Mouse (Mus musculus) stomach, embryonic 15.5 days (tissue): Measurements from ENCODE around the gene Rpl7a. TPM values are rescaled to one million over a fixed set of nuclear protein-coding genes. Genes with fewer than 3 reads are reported as not detected.

Experiments
- ATAC-seq: fragments of 200-750 bp; cut with Nextera tagmentation; 2 replicates; pipeline ENCODE4 v1.8.0; 2017; ENCODE audit warnings: low read depth, moderate number of reproducible peaks, moderate TSS enrichment; ENCODE audit not compliant: insufficient read depth, low FRiP score
- H3K27ac ChIP-seq: fragments of 300-500 bp; sonication (generic); 2 replicates; pipeline ENCODE4 v1.5.1; 2015; ENCODE audit warnings: mild to moderate bottlenecking, inconsistent platforms
- H3K27me3 ChIP-seq: fragments of 300-500 bp; sonication (generic); replicated peaks from 2 replicates; pipeline ENCODE4 v1.6.1; 2015; ENCODE audit warnings: inconsistent platforms
- H3K36me3 ChIP-seq: fragments of 300-500 bp; sonication (generic); 2 replicates; pipeline ENCODE4 v1.6.1; 2015; ENCODE audit warnings: inconsistent platforms
- H3K4me1 ChIP-seq: fragments of 300-500 bp; sonication (generic); 2 replicates; pipeline ENCODE4 v1.6.1; 2015; ENCODE audit warnings: inconsistent platforms
- H3K4me2 ChIP-seq: fragments of 300-500 bp; sonication (generic); 2 replicates; pipeline ENCODE4 v1.6.1; 2015; ENCODE audit warnings: mild to moderate bottlenecking, inconsistent platforms
- H3K4me3 ChIP-seq: fragments of 300-500 bp; sonication (generic); replicated peaks from 2 replicates; pipeline ENCODE4 v1.5.1; 2015; ENCODE audit warnings: inconsistent platforms
- H3K9ac ChIP-seq: fragments of 300-500 bp; sonication (generic); 2 replicates; pipeline ENCODE4 v1.6.1; 2015; ENCODE audit warnings: inconsistent platforms
- H3K9me3 ChIP-seq: fragments of 300-500 bp; sonication (generic); 2 replicates; pipeline ENCODE4 v1.6.1; 2016; ENCODE audit warnings: inconsistent platforms
- WGBS: fragments of 180-500 bp; shearing (Covaris S2); methylation state at CpG from one replicate; pipeline ENCODE4 v1.1.7; 2015; 5-methylcytosine and 5-hydroxymethylcytosine counted together
- polyA plus RNA-seq: library from polyadenylated mRNA; unstranded; fragments of >200 nt; fragmentation: Nextera tagmentation; extraction: Ambion mirVana; gene quantifications from 2 replicates; pipeline ENCODE4 v1.2.1, GENCODE M21; 2015

Rpl7a gene
- polyA plus RNA-seq, 1 experiment from 2014 or later: 494 TPM

GRCm38 (mm10) chr2:26936425-26936824 lies 25.9 kb downstream of the Rpl7a start:
- H3K27ac ChIP-seq: no peak overlapping the region
- H3K4me1 ChIP-seq: peaks cover 12% of the 10 kb centered on the region; the same call in 1 of the 2 replicates
- no peak for ATAC-seq
- no peak overlapping the region for H3K4me2 ChIP-seq
- WGBS: 64% methylated on average over 1 of the region's 1 CpGs
- H3K4me3 ChIP-seq: no peak overlapping the region
- no peaks in the 10 kb centered on the region for H3K36me3 ChIP-seq
- H3K9me3 ChIP-seq: no peaks in the 10 kb centered on the region
- no peaks in the 10 kb centered on the region for H3K27me3 ChIP-seq
- H3K9ac ChIP-seq: no peak overlapping the region

- H3K36me3 ChIP-seq: no peaks in the 10 kb centered on the region
- H3K9ac ChIP-seq: no peak overlapping the region
- H3K4me2 ChIP-seq: no peak overlapping the region
- no peak for ATAC-seq
- H3K9me3 ChIP-seq: no peaks in the 10 kb centered on the region
- no peak overlapping the region for H3K4me3 ChIP-seq
- no peaks in the 10 kb centered on the region for H3K4me1 ChIP-seq
- H3K27me3 ChIP-seq: no peaks in the 10 kb centered on the region
- no peak overlapping the region for H3K27ac ChIP-seq
- 40% methylated on average over 5 of the region's 5 CpGs for WGBS
These were observed 31.0 kb downstream of the Rpl7a start for GRCm38 (mm10) chr2:26941539-26941938.

GRCm38 (mm10) chr2:26943253-26943652 lies 32.7 kb downstream of the Rpl7a start:
- ATAC-seq: no peak
- Histone ChIP-seq H3K4me2 (no peak overlapping the region), H3K4me3 (no peak overlapping the region), H3K27me3 (no peaks in the 10 kb centered on the region), H3K9ac (no peak overlapping the region), H3K9me3 (no peaks in the 10 kb centered on the region), H3K4me1 (no peaks in the 10 kb centered on the region), H3K36me3 (no peaks in the 10 kb centered on the region), H3K27ac (no peak overlapping the region)
- WGBS: 84% methylated on average over 3 of the region's 3 CpGs

- Histone ChIP-seq H3K27me3 (no peaks in the 10 kb centered on the region), H3K4me3 (no peak overlapping the region), H3K27ac (no peak overlapping the region), H3K9ac (no peak overlapping the region), H3K9me3 (no peaks in the 10 kb centered on the region), H3K4me1 (no peaks in the 10 kb centered on the region), H3K36me3 (peaks cover 33% of the 10 kb centered on the region), H3K4me2 (no peak overlapping the region)
- WGBS: 81% methylated on average over 2 of the region's 2 CpGs
- no peak for ATAC-seq
These were observed 39.8 kb downstream of the Rpl7a start for GRCm38 (mm10) chr2:26950411-26950810.

GRCm38 (mm10) chr2:26951346-26951905 lies 40.9 kb downstream of the Rpl7a start:
- Histone ChIP-seq H3K9ac (no peak overlapping the region), H3K36me3 (peaks cover 38% of the 10 kb centered on the region)

GRCm38 (mm10) chr2:26952193-26952592 lies 41.6 kb downstream of the Rpl7a start:
- H3K4me1 ChIP-seq: no peaks in the 10 kb centered on the region
- peaks cover 43% of the 10 kb centered on the region for H3K36me3 ChIP-seq
- ATAC-seq: no peak
- H3K9me3 ChIP-seq: no peaks in the 10 kb centered on the region
- no peak overlapping the region for H3K9ac ChIP-seq
- no peak overlapping the region for H3K4me3 ChIP-seq
- H3K27ac ChIP-seq: no peak overlapping the region
- WGBS: 87% methylated on average over 4 of the region's 4 CpGs
- H3K4me2 ChIP-seq: no peak overlapping the region
- no peaks in the 10 kb centered on the region for H3K27me3 ChIP-seq

More at GRCm38 (mm10) chr2:26951346-26951905, 40.9 kb downstream of the Rpl7a start:
- ATAC-seq: no peak
- Histone ChIP-seq H3K27ac (no peak overlapping the region), H3K4me2 (no peak overlapping the region), H3K4me1 (no peaks in the 10 kb centered on the region), H3K4me3 (no peak overlapping the region), H3K27me3 (no peaks in the 10 kb centered on the region), H3K9me3 (no peaks in the 10 kb centered on the region)
- 89% methylated on average over 8 of the region's 8 CpGs for WGBS

GRCm38 (mm10) chr2:26952866-26953265 lies 42.3 kb downstream of the Rpl7a start:
- H3K36me3 ChIP-seq: peaks cover 48% of the 10 kb centered on the region
- WGBS: 84% methylated on average over 8 of the region's 8 CpGs

GRCm38 (mm10) chr2:26954735-26955395 lies 44.3 kb downstream of the Rpl7a start:
- Histone ChIP-seq H3K4me2 (no peak overlapping the region), H3K27me3 (no peaks in the 10 kb centered on the region), H3K9me3 (no peaks in the 10 kb centered on the region), H3K4me3 (no peak overlapping the region), H3K27ac (no peak overlapping the region), H3K9ac (no peak overlapping the region), H3K4me1 (no peaks in the 10 kb centered on the region), H3K36me3 (peaks cover 63% of the 10 kb centered on the region)
- ATAC-seq: no peak
- 83% methylated on average over 2 of the region's 2 CpGs for WGBS

More at GRCm38 (mm10) chr2:26952866-26953265, 42.3 kb downstream of the Rpl7a start:
- Histone ChIP-seq H3K27ac (no peak overlapping the region), H3K4me1 (no peaks in the 10 kb centered on the region), H3K4me2 (no peak overlapping the region), H3K9ac (no peak overlapping the region), H3K27me3 (no peaks in the 10 kb centered on the region), H3K9me3 (no peaks in the 10 kb centered on the region), H3K4me3 (no peak overlapping the region)
- no peak for ATAC-seq

- Histone ChIP-seq H3K9ac (no peak overlapping the region), H3K27ac (no peak overlapping the region), H3K27me3 (no peaks in the 10 kb centered on the region), H3K4me2 (no peak overlapping the region), H3K36me3 (peaks cover 61% of the 10 kb centered on the region), H3K4me1 (peaks cover 1% of the 10 kb centered on the region; the same call in 1 of the 2 replicates), H3K4me3 (no peak overlapping the region), H3K9me3 (no peaks in the 10 kb centered on the region)
- WGBS: 89% methylated on average over 12 of the region's 12 CpGs
- ATAC-seq: peak; percentile 49; the same call in 1 of the 2 replicates
These were observed 46.4 kb downstream of the Rpl7a start for GRCm38 (mm10) chr2:26956811-26957487.

- Histone ChIP-seq H3K27me3 (no peaks in the 10 kb centered on the region), H3K4me3 (no peak overlapping the region), H3K36me3 (peaks cover 57% of the 10 kb centered on the region), H3K4me2 (no peak overlapping the region), H3K9ac (no peak overlapping the region), H3K4me1 (peaks cover 4% of the 10 kb centered on the region; the same call in 1 of the 2 replicates), H3K9me3 (no peaks in the 10 kb centered on the region), H3K27ac (no peak overlapping the region)
- 69% methylated on average over 2 of the region's 2 CpGs for WGBS
- no peak for ATAC-seq
These were observed 46.9 kb downstream of the Rpl7a start for GRCm38 (mm10) chr2:26957488-26957859.

GRCm38 (mm10) chr2:26960756-26961155 lies 50.2 kb downstream of the Rpl7a start:
- peaks cover 31% of the 10 kb centered on the region for H3K36me3 ChIP-seq
- 71% methylated on average over 4 of the region's 4 CpGs for WGBS

More at GRCm38 (mm10) chr2:26960756-26961155, 50.2 kb downstream of the Rpl7a start:
- H3K9me3 ChIP-seq: no peaks in the 10 kb centered on the region
- ATAC-seq: no peak
- H3K4me2 ChIP-seq: no peak overlapping the region
- no peak overlapping the region for H3K4me3 ChIP-seq
- H3K9ac ChIP-seq: no peak overlapping the region
- H3K27me3 ChIP-seq: no peaks in the 10 kb centered on the region
- no peak overlapping the region for H3K27ac ChIP-seq
- peaks cover 14% of the 10 kb centered on the region; the same call in 1 of the 2 replicates for H3K4me1 ChIP-seq
